8 mouse cellular contexts compared by ENCODE assay signal in the genomic region with DNA sequence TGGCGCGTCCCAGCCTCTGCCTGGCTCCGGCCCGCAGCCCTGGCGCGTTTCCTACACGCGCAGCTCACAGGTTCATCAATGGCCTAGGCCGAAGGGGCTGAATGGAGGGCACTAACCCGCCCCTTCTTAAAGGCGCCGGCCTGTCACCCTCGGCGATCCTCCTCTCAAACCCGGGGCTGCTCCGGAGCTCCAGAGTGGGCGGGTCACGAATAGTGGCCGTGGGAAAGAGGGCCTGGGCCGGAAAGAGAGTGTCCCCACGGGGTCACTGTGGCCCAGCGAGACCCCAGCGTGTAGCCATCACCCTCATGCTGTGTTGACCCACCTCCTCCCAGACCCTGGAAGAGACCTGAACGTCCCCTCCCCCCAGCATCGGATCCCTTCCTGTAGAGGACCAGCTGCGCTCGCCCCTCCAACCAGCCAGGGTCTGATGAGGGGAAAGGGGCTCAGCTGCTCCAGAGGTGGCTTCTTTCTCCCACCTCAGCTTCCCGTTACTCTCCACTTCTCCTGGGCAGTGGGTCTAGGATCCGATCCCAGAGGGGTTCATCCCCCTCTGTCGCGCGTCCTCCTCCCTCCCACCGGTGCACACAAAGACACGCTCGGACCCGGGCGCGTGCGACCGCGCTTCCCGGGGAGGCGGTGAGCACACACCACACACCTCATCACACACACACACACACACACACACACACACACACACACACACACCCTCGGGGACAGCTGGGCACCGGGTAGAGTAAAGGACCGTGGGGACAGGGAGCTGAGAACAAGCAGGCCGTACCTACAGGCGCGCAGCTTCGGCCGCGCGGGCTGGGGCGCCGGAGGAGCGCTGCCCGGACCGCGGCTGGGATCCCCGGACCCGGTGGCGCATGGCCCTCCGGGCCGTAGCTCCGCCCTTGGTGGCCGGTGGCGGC. TPM values are rescaled to one million over a fixed set of nuclear protein-coding genes. Genes with fewer than 3 reads are reported as not detected.
DNase-seq lines count a peak whose midpoint lies in the region; ATAC-seq and TF ChIP-seq lines count a peak whose summit lies in the region.

No protein-coding gene starts in this region.

- no peaks in the 10 kb centered on the region for H3K36me3 ChIP-seq in liver, adult 2 months (ENCODE audit: control insufficient read depth, insufficient read depth, low read length)
- H3K36me3 ChIP-seq in embryonic facial prominence, embryonic 13.5 days = no peaks in the 10 kb centered on the region
- no peaks in the 10 kb centered on the region for H3K36me3 ChIP-seq in hindbrain, embryonic 14.5 days (replicated peaks; ENCODE audit: control insufficient read depth, insufficient read depth)
- no peaks in the 10 kb centered on the region for H3K36me3 ChIP-seq in liver, embryonic 13.5 days

- H3K4me2 ChIP-seq in embryonic facial prominence, embryonic 13.5 days = peak overlapping the region; percentile 97
- peak overlapping the region; percentile 85 for H3K4me2 ChIP-seq in hindbrain, embryonic 14.5 days (replicated peaks)
- H3K4me2 ChIP-seq in liver, embryonic 13.5 days = peak overlapping the region; percentile 77

- no peak for TF ChIP-seq CTCF in liver, adult 2 months (IDR thresholded peaks at IDR 0.05; ENCODE audit: low read depth, low read length)

- H3K9ac ChIP-seq in liver, adult 2 months (ENCODE audit: low read depth, low read length) = peak overlapping the region; percentile 80
- H3K9ac ChIP-seq in embryonic facial prominence, embryonic 13.5 days = peak overlapping the region; percentile 83
- peak overlapping the region; percentile 88 for H3K9ac ChIP-seq in hindbrain, embryonic 14.5 days
- H3K9ac ChIP-seq in liver, embryonic 13.5 days = peak overlapping the region; percentile 60

- no peaks in the 10 kb centered on the region for H3K9me3 ChIP-seq in embryonic facial prominence, embryonic 13.5 days
- H3K9me3 ChIP-seq in hindbrain, embryonic 14.5 days (ENCODE audit: control insufficient read depth, low read length) = no peaks in the 10 kb centered on the region
- H3K9me3 ChIP-seq in liver, embryonic 13.5 days (replicated peaks) = no peaks in the 10 kb centered on the region

- peaks cover 14% of the 10 kb centered on the region for H3K4me1 ChIP-seq in liver, adult 2 months (ENCODE audit: control insufficient read depth, insufficient read depth, low read length)
- H3K4me1 ChIP-seq in embryonic facial prominence, embryonic 13.5 days = peaks cover 27% of the 10 kb centered on the region
- peaks cover 31% of the 10 kb centered on the region; the same call in 1 of the 2 replicates for H3K4me1 ChIP-seq in hindbrain, embryonic 14.5 days (replicated peaks; ENCODE audit: control insufficient read depth, insufficient read depth, low read length)
- H3K4me1 ChIP-seq in liver, embryonic 13.5 days (replicated peaks) = peaks cover 34% of the 10 kb centered on the region

- no peaks in the 10 kb centered on the region for H3K27me3 ChIP-seq in liver, adult 2 months (ENCODE audit: control insufficient read depth, insufficient read depth, low read length)
- no peaks in the 10 kb centered on the region for H3K27me3 ChIP-seq in embryonic facial prominence, embryonic 13.5 days
- H3K27me3 ChIP-seq in hindbrain, embryonic 14.5 days (ENCODE audit: control insufficient read depth, insufficient read depth, low read length) = no peaks in the 10 kb centered on the region
- peaks cover 42% of the 10 kb centered on the region for H3K27me3 ChIP-seq in liver, embryonic 13.5 days

- H3K4me3 ChIP-seq in liver, adult 2 months (ENCODE audit: insufficient read depth, low read depth, low read length) = peak overlapping the region; percentile 76
- peak overlapping the region; percentile 82 for H3K4me3 ChIP-seq in embryonic facial prominence, embryonic 13.5 days
- peak overlapping the region; percentile 67 for H3K4me3 ChIP-seq in hindbrain, embryonic 14.5 days (replicated peaks; ENCODE audit: low read length)
- H3K4me3 ChIP-seq in liver, embryonic 13.5 days (replicated peaks) = peak overlapping the region; percentile 66

- peak overlapping the region; percentile 50 for H3K27ac ChIP-seq in liver, adult 2 months (replicated peaks; ENCODE audit: insufficient read depth, low read depth, low read length)
- H3K27ac ChIP-seq in embryonic facial prominence, embryonic 13.5 days = peak overlapping the region; percentile 57
- H3K27ac ChIP-seq in hindbrain, embryonic 14.5 days = peak overlapping the region; percentile 84
- H3K27ac ChIP-seq in liver, embryonic 13.5 days = no peak overlapping the region

- H3K79me2 ChIP-seq in liver, adult 2 months (ENCODE audit: control insufficient read depth, insufficient read depth, low read length) = no peaks in the 10 kb centered on the region; the same call in 1 of the 2 replicates

- DNase-seq in liver, adult 2 months (ENCODE audit: extremely low read depth, low read depth, low spot score) = peak; percentile 24
- DNase-seq in liver = no peak
- peak; percentile 69 for DNase-seq in adrenal gland, postnatal 10 days
- peak; percentile 33 for DNase-seq in hindbrain, embryonic 14.5 days (ENCODE audit: low spot score)
- DNase-seq in liver, embryonic 13.5 days = no peak
- DNase-seq in retina, embryonic 14.5 days (ENCODE audit: low spot score) = peak; percentile 69

- no peak for ATAC-seq in embryonic facial prominence, embryonic 13.5 days (ENCODE audit: insufficient number of reproducible peaks, insufficient read depth, low FRiP score, low TSS enrichment, low read depth)
- peak; percentile 53 for ATAC-seq in hindbrain, embryonic 14.5 days (ENCODE audit: low FRiP score)
- ATAC-seq in liver, embryonic 13.5 days (ENCODE audit: low read depth) = peak; percentile 27
- ATAC-seq in monocyte, adult 5-6 weeks (replicated peaks; ENCODE audit: insufficient number of reproducible peaks, low FRiP score, low TSS enrichment, poor library complexity, severe bottlenecking) = no peak

- TF ChIP-seq POLR2A in liver, adult 2 months (IDR thresholded peaks at IDR 0.05; ENCODE audit: extremely low read depth, insufficient read depth, low read length) = no peak

- WGBS in liver, adult 2 months = 1% methylated on average over 59 of the region's 67 CpGs
- WGBS in embryonic facial prominence, embryonic 13.5 days = under 1% methylated on average over 66 of the region's 67 CpGs
- WGBS in hindbrain, embryonic 14.5 days = under 1% methylated on average over 62 of the region's 67 CpGs
- WGBS in liver, embryonic 13.5 days (ENCODE audit: insufficient replicate concordance) = 1% methylated on average over 67 of the region's 67 CpGs

RNA-seq across cellular contexts. Expression of a gene that starts 2.2 kb away (rescaled TPM):
- 0.65 and 1.4 TPM in 2 replicates for total RNA-seq in liver, adult 2 months (2014; rRNA removed)
- polyA plus RNA-seq in liver, adult 2 months (2012; rRNA removed) = 3.3 and 6.1 TPM in 2 replicates
- total RNA-seq in adrenal gland, postnatal 10 days (2021) = 10 to 100 TPM; 29.1 to 30.7 TPM
- polyA plus RNA-seq in embryonic facial prominence, embryonic 13.5 days (2015; fragmentation: Nextera tagmentation; extraction: Ambion mirVana) = 7.9 and 8.0 TPM in 2 replicates
- 24.6 and 24.8 TPM in 2 replicates for polyA plus RNA-seq in hindbrain, embryonic 14.5 days (2014; fragmentation: Nextera tagmentation; extraction: Ambion mirVana)
- polyA plus RNA-seq in liver, embryonic 13.5 days (2015; fragmentation: Nextera tagmentation; extraction: Ambion mirVana) = 1.4 and 1.7 TPM in 2 replicates
- total RNA-seq in monocyte, adult 5-6 weeks (2017) = 9.8 to 17.4 TPM (median 10.7 TPM) in 3 replicates

RNA-seq across cellular contexts. Expression of a gene that starts 45.3 kb away (rescaled TPM):
- 2.0 and 2.1 TPM in 2 replicates for total RNA-seq in liver, adult 2 months (2014; rRNA removed)
- polyA plus RNA-seq in liver, adult 2 months (2012; rRNA removed) = 3.2 and 4.8 TPM in 2 replicates
- 10 to 100 TPM; 30.0 to 33.2 TPM for total RNA-seq in adrenal gland, postnatal 10 days (2021)
- 53.0 and 57.5 TPM in 2 replicates for polyA plus RNA-seq in embryonic facial prominence, embryonic 13.5 days (2015; fragmentation: Nextera tagmentation; extraction: Ambion mirVana)
- 59.0 and 61.7 TPM in 2 replicates for polyA plus RNA-seq in hindbrain, embryonic 14.5 days (2014; fragmentation: Nextera tagmentation; extraction: Ambion mirVana)
- 34.5 and 42.8 TPM in 2 replicates for polyA plus RNA-seq in liver, embryonic 13.5 days (2015; fragmentation: Nextera tagmentation; extraction: Ambion mirVana)
- 11.6 to 44.1 TPM (median 27.7 TPM) in 3 replicates for total RNA-seq in monocyte, adult 5-6 weeks (2017)

Comparison
In these comparisons a context has a peak if more than half of its experiments do, and no peak if none do; other contexts are left out.
1. DNase-seq: peak in liver, adult 2 months (single experiment), adrenal gland, postnatal 10 days (single experiment), hindbrain, embryonic 14.5 days (single experiment) and retina, embryonic 14.5 days (single experiment); none in liver (single experiment) and liver, embryonic 13.5 days (single experiment).
2. ATAC-seq: peak in hindbrain, embryonic 14.5 days (single experiment) and liver, embryonic 13.5 days (single experiment); none in embryonic facial prominence, embryonic 13.5 days (single experiment) and monocyte, adult 5-6 weeks (single experiment).
3. Peak in every context shown above with its lines, with median percentiles within 50 percentile points of each other: H3K4me3 ChIP-seq, H3K9ac ChIP-seq and H3K4me2 ChIP-seq.